Comparison of ENCODE assay signal across 19 mouse cellular contexts in genomic region chr6:90815341-90815740, GRCm38 (mm10).
DNase-seq lines count a peak whose midpoint lies in the region; ATAC-seq and TF ChIP-seq lines count a peak whose summit lies in the region.
"Had no signal": no experiment of that assay in that cellular context is flagged by ENCODE, and none has a peak within 500 bp of the region (broad histone marks: within the 10 kb centered on the region; RNA-seq: fewer than 3 reads in every experiment).

No protein-coding gene starts in this region.

- no peak for TF ChIP-seq POLR2A in kidney, adult 2 months (IDR thresholded peaks at IDR 0.05; ENCODE audit: low read depth, low read length)

- H3K4me1 ChIP-seq in kidney, adult 2 months (ENCODE audit: control insufficient read depth, insufficient read depth, low read length): no peaks in the 10 kb centered on the region
- no peaks in the 10 kb centered on the region for H3K4me1 ChIP-seq in kidney, embryonic 16.5 days (ENCODE audit: insufficient read depth, low read length)

- DNase-seq in kidney, adult 2 months: no peak
- DNase-seq in 3T3-L1 (ENCODE audit: low read depth, low spot score) (peak; percentile 53), MN1 (ENCODE audit: low spot score) (peak; percentile 22)
- DNase-seq in cerebellum, adult 9-10 months: peak; percentile 86
- DNase-seq in left cerebral cortex, postnatal 14 days (ENCODE audit: low spot score in 2 of 2): no peak
- no peak for DNase-seq in left cerebral cortex, postnatal 10 days (ENCODE audit: extremely low spot score in 1 of 2, low spot score in 2 of 2)
- DNase-seq in heart, adult 8-10 months (ENCODE audit: low spot score): no peak
- DNase-seq: adrenal gland, postnatal 10 days; gastrocnemius, postnatal 36 days; kidney, adult 9 months; lung, postnatal 36 days; right cerebral cortex, postnatal 4 days had no signal

- no peak overlapping the region for H3K4me3 ChIP-seq in kidney, adult 2 months (ENCODE audit: insufficient read depth, low read depth, low read length)
- no peak overlapping the region for H3K4me3 ChIP-seq in kidney, embryonic 16.5 days (ENCODE audit: low read length)
- H3K4me3 ChIP-seq: forebrain, embryonic 12.5 days; heart, embryonic 13.5 days; limb, embryonic 12.5 days; midbrain, embryonic 10.5 days; neural tube, embryonic 15.5 days had no signal

- H3K27ac ChIP-seq in kidney, adult 2 months (ENCODE audit: insufficient read depth, low read depth, low read length): no peak overlapping the region
- H3K27ac ChIP-seq in kidney, embryonic 16.5 days (ENCODE audit: low read length): no peak overlapping the region
- H3K27ac ChIP-seq: forebrain, embryonic 12.5 days; heart, embryonic 13.5 days; limb, embryonic 12.5 days; midbrain, embryonic 10.5 days; neural tube, embryonic 15.5 days had no signal

- intact Hi-C loops in left cerebral cortex, postnatal 14 days (cut with DNase I): loop anchor here (5.0 to 10.0 kb wide), 3 partner anchors 172 to 469 kb away; partner anchors contain the start of gene Iqsec1
- intact Hi-C loops in left cerebral cortex, postnatal 10 days (cut with DNase I): loop anchor here (5.0 kb wide), 4 partner anchors 78 to 467 kb away; partner anchors contain the start of gene Iqsec1

- H3K27me3 ChIP-seq in kidney, adult 2 months (replicated peaks; ENCODE audit: control insufficient read depth, insufficient read depth, low read length): no peaks in the 10 kb centered on the region
- no peaks in the 10 kb centered on the region; the same call in 1 of the 2 replicates for H3K27me3 ChIP-seq in kidney, embryonic 16.5 days (ENCODE audit: insufficient read depth, low read length)
- H3K27me3 ChIP-seq: neural tube, embryonic 15.5 days had no signal

- H3K9me3 ChIP-seq in kidney, embryonic 16.5 days (ENCODE audit: low read length): no peaks in the 10 kb centered on the region
- H3K9me3 ChIP-seq: forebrain, embryonic 12.5 days; heart, embryonic 13.5 days; limb, embryonic 12.5 days; midbrain, embryonic 10.5 days; neural tube, embryonic 15.5 days had no signal

- TF ChIP-seq CTCF in kidney, adult 2 months (conservative IDR thresholded peaks at IDR 0.05; ENCODE audit: insufficient read depth, insufficient read length, low read depth, low read length): peak; percentile 38; the same call in 1 of the 2 replicates

- H3K36me3 ChIP-seq in kidney, adult 2 months (ENCODE audit: control insufficient read depth, insufficient read depth, low read length): no peaks in the 10 kb centered on the region
- H3K36me3 ChIP-seq in kidney, embryonic 16.5 days (ENCODE audit: insufficient read depth, low read length): no peaks in the 10 kb centered on the region
- H3K36me3 ChIP-seq: forebrain, embryonic 12.5 days; heart, embryonic 13.5 days; limb, embryonic 12.5 days; midbrain, embryonic 10.5 days; neural tube, embryonic 15.5 days had no signal

- no peak overlapping the region for H3K9ac ChIP-seq in kidney, embryonic 16.5 days (replicated peaks; ENCODE audit: low read length)
- H3K9ac ChIP-seq: forebrain, embryonic 12.5 days; heart, embryonic 13.5 days; limb, embryonic 12.5 days; neural tube, embryonic 15.5 days had no signal

- WGBS in kidney, adult 2 months: 63% methylated on average over 3 of the region's 3 CpGs
- 84% methylated on average over 3 of the region's 3 CpGs for WGBS in kidney, embryonic 16.5 days

- no peak overlapping the region for H3K4me2 ChIP-seq in kidney, embryonic 16.5 days (replicated peaks; ENCODE audit: low read depth, low read length)
- H3K4me2 ChIP-seq: forebrain, embryonic 12.5 days; heart, embryonic 13.5 days; limb, embryonic 12.5 days; neural tube, embryonic 15.5 days had no signal

- ATAC-seq in kidney, embryonic 16.5 days (ENCODE audit: low FRiP score, low TSS enrichment): no peak
- ATAC-seq: inflammation-experienced regulatory T-cells, adult 6 months had no signal

Comparison
In these comparisons a context has a peak if more than half of its experiments do, and no peak if none do; other contexts are left out.
1. DNase-seq: peak in 3T3-L1 (single experiment), MN1 (single experiment) and cerebellum, adult 9-10 months (single experiment); none in kidney, adult 2 months (single experiment), left cerebral cortex, postnatal 14 days (0 of 2), left cerebral cortex, postnatal 10 days (0 of 2) and heart, adult 8-10 months (single experiment).